Mouse (Mus musculus) embryonic facial prominence, embryonic 15.5 days (tissue): ENCODE data around the gene Rbm43. TPM values are rescaled to one million over a fixed set of nuclear protein-coding genes. Genes with fewer than 3 reads are reported as not detected.

Experiments used
- ATAC-seq: fragments of 200-750 bp; cut with Nextera tagmentation; 2 replicates; pipeline ENCODE4 v1.8.0; 2017; ENCODE audit warnings: low read depth, moderate TSS enrichment; ENCODE audit not compliant: insufficient number of reproducible peaks, low FRiP score, low TSS enrichment
- H3K27ac ChIP-seq: fragments of 300-500 bp; sonication (generic); replicated peaks from 2 replicates; pipeline ENCODE4 v1.5.1; 2015; ENCODE audit warnings: mild to moderate bottlenecking, inconsistent platforms
- H3K27me3 ChIP-seq: fragments of 300-500 bp; sonication (generic); 2 replicates; pipeline ENCODE4 v1.6.1; 2015; ENCODE audit warnings: inconsistent platforms
- H3K36me3 ChIP-seq: fragments of 300-500 bp; sonication (generic); 2 replicates; pipeline ENCODE4 v1.6.1; 2015; ENCODE audit warnings: mild to moderate bottlenecking, inconsistent platforms
- H3K4me1 ChIP-seq: fragments of 300-500 bp; sonication (generic); 2 replicates; pipeline ENCODE4 v1.6.1; 2015; ENCODE audit warnings: inconsistent platforms
- H3K4me2 ChIP-seq: fragments of 300-500 bp; sonication (generic); replicated peaks from 2 replicates; pipeline ENCODE4 v1.6.1; 2015; ENCODE audit warnings: mild to moderate bottlenecking, inconsistent platforms
- H3K4me3 ChIP-seq: fragments of 300-500 bp; sonication (generic); replicated peaks from 2 replicates; pipeline ENCODE4 v1.5.1; 2015; ENCODE audit warnings: mild to moderate bottlenecking, inconsistent platforms
- H3K9ac ChIP-seq: fragments of 300-500 bp; sonication (generic); 2 replicates; pipeline ENCODE4 v1.6.1; 2015; ENCODE audit warnings: inconsistent platforms
- H3K9me3 ChIP-seq: fragments of 300-500 bp; sonication (generic); replicated peaks from 2 replicates; pipeline ENCODE4 v1.6.1; 2016; ENCODE audit warnings: inconsistent platforms
- WGBS: fragments of 180-500 bp; shearing (Covaris S2); methylation state at CpG from one replicate; pipeline ENCODE4 v1.1.7; 2015; 5-methylcytosine and 5-hydroxymethylcytosine counted together
- polyA plus RNA-seq: library from polyadenylated mRNA; unstranded; fragments of >200 nt; fragmentation: Nextera tagmentation; extraction: Ambion mirVana; gene quantifications from 2 replicates; pipeline ENCODE4 v1.2.1, GENCODE M21; 2015

Gene Rbm43
- polyA plus RNA-seq = 14.7 and 17.0 TPM in 2 replicates

DNA sequence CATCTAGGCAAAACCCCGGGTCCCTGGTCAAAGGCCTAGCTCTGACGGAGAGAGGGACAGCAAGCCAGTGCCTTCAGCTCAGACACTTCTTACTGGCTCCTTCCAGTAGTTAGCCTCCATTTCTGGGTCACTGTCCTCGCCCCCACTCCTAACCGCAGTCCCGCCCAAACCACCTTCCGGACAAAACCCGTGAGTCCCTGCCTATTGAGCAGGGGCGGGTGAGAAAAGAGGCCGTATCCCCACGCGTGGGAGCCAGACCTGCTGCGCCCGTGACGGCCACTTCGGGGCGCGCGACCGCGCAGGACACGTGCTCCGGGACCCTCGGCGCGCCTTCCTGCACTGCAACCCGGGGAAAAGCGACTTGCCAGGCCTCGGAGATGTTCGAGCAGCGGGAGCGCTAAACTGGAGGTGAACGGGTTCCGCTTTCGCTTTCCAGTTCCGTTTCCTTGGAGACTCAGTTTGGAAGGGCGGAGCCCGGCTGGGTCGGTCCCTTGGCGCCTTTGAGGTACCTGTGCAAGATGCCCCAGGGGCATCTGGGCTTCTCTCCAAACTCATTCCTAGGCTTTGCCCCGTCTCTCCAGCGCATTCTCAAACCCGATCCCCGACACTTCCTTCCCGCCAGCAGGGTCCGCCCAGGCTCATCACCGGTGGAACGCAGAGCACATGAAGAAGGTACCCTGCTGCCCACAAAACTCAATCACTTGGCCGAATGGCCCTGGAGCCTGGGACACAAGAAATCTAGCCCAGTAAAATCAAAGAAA is at the start of gene Rbm43:
Rbm43 (minus strand) TSS at position 590 of the 761 bp plus-strand sequence.
- Histone ChIP-seq H3K27ac (peak within 1 kb of the TSS; percentile 63), H3K9me3 (no peaks in the 10 kb centered on the region), H3K4me3 (peak within 1 kb of the TSS; percentile 62), H3K9ac (peak within 1 kb of the TSS; percentile 47), H3K4me1 (peaks cover 10% of the 10 kb centered on the region), H3K4me2 (peak within 1 kb of the TSS; percentile 77), H3K27me3 (no peaks in the 10 kb centered on the region), H3K36me3 (0 out of 2 replicates have a peak, but pooled peaks cover 5% of the 10 kb centered on the region)
- WGBS = under 1% methylated on average over 48 of the region's 48 CpGs
- ATAC-seq = peak; percentile 72

DNA sequence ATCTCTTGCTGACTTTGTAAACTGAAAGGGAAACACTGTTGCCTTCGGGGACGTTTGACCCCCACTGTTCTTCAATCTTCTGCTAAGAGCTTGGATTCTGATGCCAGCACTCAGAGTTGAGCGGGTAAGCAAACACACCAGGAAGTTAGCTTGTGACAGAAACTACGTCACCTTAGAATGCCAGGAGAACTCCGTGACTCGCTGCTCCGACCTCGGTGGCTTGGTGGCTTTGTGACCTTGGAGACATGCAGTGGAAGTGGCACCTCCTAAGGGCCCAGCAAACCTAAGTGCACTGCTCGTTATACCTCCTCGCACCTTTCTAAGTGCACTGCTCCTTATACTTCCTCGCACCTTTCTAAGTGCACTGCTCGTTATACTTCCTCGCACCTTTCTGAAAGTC is 47.3 kb upstream of the Rbm43 start:
- Histone ChIP-seq H3K4me2 (no peak overlapping the region), H3K27me3 (no peaks in the 10 kb centered on the region), H3K4me1 (peaks cover 4% of the 10 kb centered on the region), H3K9ac (no peak overlapping the region), H3K4me3 (no peak overlapping the region), H3K36me3 (no peaks in the 10 kb centered on the region), H3K27ac (no peak overlapping the region), H3K9me3 (0 out of 2 replicates have a peak, but pooled peaks cover 4% of the 10 kb centered on the region)
- WGBS = 61% methylated on average over 13 of the region's 13 CpGs
- no peak for ATAC-seq

DNA sequence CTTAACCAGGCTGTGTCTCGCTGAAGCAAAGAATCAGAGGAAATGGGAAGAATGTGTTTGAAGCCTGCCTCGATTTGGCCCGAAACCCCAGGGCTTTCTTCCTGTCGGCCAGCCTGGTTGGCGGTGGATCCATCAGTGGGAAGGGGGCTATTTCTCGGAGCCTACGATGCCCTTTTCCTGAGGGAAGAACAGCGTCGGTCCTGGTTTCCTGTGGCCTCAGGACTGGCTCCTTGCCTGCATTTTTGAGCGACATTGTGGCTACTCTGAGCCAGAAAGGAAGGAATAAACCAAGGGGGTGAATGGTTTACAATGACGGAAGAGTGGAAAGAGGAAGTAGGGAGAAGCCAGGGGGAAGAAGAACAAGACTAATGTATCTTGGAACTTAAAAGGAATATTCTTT is 46.7 kb upstream of the Rbm43 start:
- Histone ChIP-seq H3K4me3 (peak overlapping the region; percentile 12; the same call in 1 of the 2 replicates), H3K27ac (peak overlapping the region; percentile 18), H3K27me3 (no peaks in the 10 kb centered on the region), H3K4me2 (peak overlapping the region; percentile 39), H3K4me1 (peaks cover 4% of the 10 kb centered on the region), H3K36me3 (no peaks in the 10 kb centered on the region), H3K9me3 (0 out of 2 replicates have a peak, but pooled peaks cover 4% of the 10 kb centered on the region), H3K9ac (0 out of 2 replicates have a peak overlapping the region, but pooled peaks have one; percentile 9)
- WGBS = 32% methylated on average over 11 of the region's 11 CpGs
- peak; percentile 34; the same call in 1 of the 2 replicates for ATAC-seq

DNA sequence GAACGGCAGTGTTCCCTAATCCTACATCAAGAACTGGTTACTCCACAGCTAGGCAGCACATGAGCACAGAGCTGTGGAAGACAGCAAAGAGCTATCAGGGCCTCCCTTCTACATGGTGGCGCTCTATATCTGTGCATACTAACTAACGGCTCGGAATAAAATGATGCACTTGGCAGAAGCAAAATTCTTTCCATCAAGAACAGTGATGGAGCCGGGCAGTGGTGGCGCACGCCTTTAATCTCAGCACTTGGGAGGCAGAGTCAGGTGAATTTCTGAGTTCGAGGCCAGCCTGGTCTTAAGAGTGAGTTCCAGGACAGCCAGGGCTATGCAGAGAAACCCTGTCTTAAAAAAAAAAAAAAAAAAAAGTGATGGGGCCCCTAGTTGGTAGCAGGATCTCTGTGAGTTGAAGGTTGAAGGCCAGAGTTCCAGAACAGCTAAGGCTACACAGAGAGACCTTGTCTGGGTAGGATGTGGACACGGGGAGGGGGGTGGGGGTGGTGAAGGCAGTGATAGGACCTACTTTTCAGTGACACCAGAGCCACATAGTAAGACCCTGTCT is 38.5 kb upstream of the Rbm43 start, which contains the start of gene Nmi:
Nmi (minus strand) TSS at position 85 of the 559 bp plus-strand sequence.
- peak within 1 kb of the TSS; percentile 90 for H3K27ac ChIP-seq
- peak within 1 kb of the TSS; percentile 63 for H3K9ac ChIP-seq
- peaks cover 5% of the 10 kb centered on the region; the same call in 1 of the 2 replicates for H3K4me1 ChIP-seq
- H3K27me3 ChIP-seq = no peaks in the 10 kb centered on the region
- peak within 1 kb of the TSS; percentile 70 for H3K4me3 ChIP-seq
- no peaks in the 10 kb centered on the region for H3K36me3 ChIP-seq
- H3K4me2 ChIP-seq = peak within 1 kb of the TSS; percentile 66
- H3K9me3 ChIP-seq = no peaks in the 10 kb centered on the region
- ATAC-seq = no peak
- WGBS = 57% methylated on average over 9 of the region's 9 CpGs

DNA sequence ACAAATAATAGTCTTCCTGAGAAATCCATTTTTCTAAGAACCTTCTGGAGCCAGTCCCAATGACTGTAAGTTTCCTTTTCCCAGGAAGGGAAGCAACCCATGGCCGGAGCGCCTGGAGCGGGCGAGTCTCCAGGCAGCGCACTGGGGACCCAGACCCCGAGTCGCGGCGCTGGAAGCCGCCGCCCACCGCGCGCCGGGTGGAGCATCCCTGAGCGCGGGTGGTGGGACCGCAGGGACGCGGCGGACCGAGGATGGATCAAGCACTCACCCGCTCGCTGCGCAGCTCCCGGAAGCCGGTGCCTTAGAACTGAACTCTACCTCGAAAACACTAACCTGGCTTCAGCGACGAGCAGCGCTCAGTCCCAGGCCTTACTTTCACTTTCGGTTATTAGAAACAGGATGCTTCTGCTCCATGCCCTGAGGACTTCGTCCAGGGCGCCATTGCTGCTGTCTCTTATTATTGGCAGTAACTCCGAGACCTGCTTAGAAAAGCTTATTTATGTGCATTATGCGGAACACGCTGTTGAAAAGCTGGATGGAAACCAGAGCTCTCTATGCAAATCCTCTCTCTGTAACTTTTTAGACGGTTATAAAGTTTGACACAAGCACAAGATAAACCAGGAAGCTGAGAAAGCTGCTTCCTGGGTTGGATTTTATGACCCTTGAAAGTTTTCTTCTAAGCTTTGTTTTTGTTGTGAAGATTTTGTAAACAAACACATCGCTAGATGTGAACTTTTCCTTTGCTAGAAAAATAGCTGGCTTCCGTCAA is 37.9 kb upstream of the Rbm43 start:
- Histone ChIP-seq H3K27me3 (no peaks in the 10 kb centered on the region), H3K4me1 (peaks cover 5% of the 10 kb centered on the region; the same call in 1 of the 2 replicates), H3K4me2 (peak overlapping the region; percentile 66), H3K4me3 (peak overlapping the region; percentile 70), H3K9me3 (no peaks in the 10 kb centered on the region), H3K36me3 (no peaks in the 10 kb centered on the region), H3K9ac (peak overlapping the region; percentile 63), H3K27ac (peak overlapping the region; percentile 90)
- ATAC-seq = peak; percentile 78
- 1% methylated on average over 40 of the region's 40 CpGs for WGBS

DNA sequence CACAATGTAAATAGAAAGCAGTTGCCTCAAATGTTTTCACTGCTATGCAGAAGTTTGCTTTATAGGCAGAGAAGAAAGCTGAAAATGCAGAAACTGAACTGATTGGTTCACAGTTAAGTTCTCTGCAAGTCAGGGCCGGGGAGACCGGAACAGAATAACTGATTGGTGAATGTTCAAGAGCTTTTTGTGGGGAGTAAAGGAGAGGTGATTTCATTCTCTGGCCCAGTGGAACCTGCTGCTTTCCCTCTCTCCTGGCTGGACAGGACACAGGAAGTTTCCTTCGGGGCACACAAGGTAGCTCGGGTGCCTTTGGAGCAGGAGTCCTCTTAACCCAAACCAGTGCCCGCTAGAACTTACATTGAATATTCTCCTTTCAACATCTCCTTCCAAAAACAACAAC is 37.2 kb upstream of the Rbm43 start:
- H3K27ac ChIP-seq = peak overlapping the region; percentile 90
- peaks cover 5% of the 10 kb centered on the region; the same call in 1 of the 2 replicates for H3K4me1 ChIP-seq
- no peak for ATAC-seq
- H3K4me3 ChIP-seq = peak overlapping the region; percentile 70
- H3K4me2 ChIP-seq = peak overlapping the region; percentile 66
- no peaks in the 10 kb centered on the region for H3K27me3 ChIP-seq
- no peaks in the 10 kb centered on the region for H3K9me3 ChIP-seq
- H3K36me3 ChIP-seq = no peaks in the 10 kb centered on the region
- H3K9ac ChIP-seq = no peak overlapping the region
- WGBS = 36% methylated on average over 5 of the region's 5 CpGs

DNA sequence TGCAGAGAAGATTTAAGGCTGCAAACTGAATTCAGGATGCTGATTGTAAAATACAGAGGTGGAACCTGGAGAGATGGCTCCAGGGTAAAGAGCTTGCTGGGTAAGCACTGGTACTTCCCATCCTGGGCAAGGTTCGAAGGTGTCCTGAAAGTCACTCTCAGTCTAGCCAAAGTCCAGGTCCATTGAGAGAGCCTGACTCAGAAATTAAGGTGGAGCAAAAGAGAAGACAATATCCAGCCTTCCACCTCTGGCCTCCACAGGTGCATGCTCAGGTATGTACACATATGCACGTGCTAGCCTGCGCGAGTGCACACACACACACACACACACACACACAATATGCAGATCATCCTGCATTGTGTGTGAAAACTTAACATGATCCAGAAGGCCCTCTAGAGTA is 35.9 kb upstream of the Rbm43 start:
- no peaks in the 10 kb centered on the region for H3K9me3 ChIP-seq
- H3K27ac ChIP-seq = no peak overlapping the region
- H3K36me3 ChIP-seq = no peaks in the 10 kb centered on the region
- H3K27me3 ChIP-seq = no peaks in the 10 kb centered on the region
- ATAC-seq = no peak
- H3K9ac ChIP-seq = no peak overlapping the region
- no peak overlapping the region for H3K4me3 ChIP-seq
- no peak overlapping the region for H3K4me2 ChIP-seq
- 97% methylated on average over 4 of the region's 4 CpGs for WGBS
- H3K4me1 ChIP-seq = peaks cover 5% of the 10 kb centered on the region; the same call in 1 of the 2 replicates

DNA sequence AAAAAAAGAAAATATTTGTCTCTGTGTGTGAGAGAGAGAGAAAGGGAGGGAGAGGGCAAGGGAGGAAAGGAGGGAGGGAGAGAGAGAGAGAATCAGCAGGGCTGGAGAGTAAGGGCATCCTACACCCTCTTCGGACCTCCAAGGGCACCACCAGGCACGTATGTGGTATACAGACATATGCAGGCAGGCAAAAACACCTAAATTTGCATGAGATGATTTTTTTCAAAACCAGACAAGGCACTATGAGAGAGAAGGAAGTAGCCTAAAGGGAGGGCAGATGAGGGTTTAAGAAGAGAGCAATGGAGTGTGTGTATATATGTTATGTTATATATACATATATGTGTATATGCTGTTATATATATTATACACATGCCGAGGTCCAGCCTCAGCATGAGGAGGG is 32.3 kb upstream of the Rbm43 start:
- H3K27me3 ChIP-seq = no peaks in the 10 kb centered on the region
- H3K4me2 ChIP-seq = no peak overlapping the region
- H3K9ac ChIP-seq = no peak overlapping the region
- H3K9me3 ChIP-seq = no peaks in the 10 kb centered on the region
- H3K36me3 ChIP-seq = no peaks in the 10 kb centered on the region
- 73% methylated on average over 3 of the region's 3 CpGs for WGBS
- H3K27ac ChIP-seq = no peak overlapping the region
- H3K4me1 ChIP-seq = peaks cover 4% of the 10 kb centered on the region; the same call in 1 of the 2 replicates
- ATAC-seq = no peak
- no peak overlapping the region for H3K4me3 ChIP-seq

DNA sequence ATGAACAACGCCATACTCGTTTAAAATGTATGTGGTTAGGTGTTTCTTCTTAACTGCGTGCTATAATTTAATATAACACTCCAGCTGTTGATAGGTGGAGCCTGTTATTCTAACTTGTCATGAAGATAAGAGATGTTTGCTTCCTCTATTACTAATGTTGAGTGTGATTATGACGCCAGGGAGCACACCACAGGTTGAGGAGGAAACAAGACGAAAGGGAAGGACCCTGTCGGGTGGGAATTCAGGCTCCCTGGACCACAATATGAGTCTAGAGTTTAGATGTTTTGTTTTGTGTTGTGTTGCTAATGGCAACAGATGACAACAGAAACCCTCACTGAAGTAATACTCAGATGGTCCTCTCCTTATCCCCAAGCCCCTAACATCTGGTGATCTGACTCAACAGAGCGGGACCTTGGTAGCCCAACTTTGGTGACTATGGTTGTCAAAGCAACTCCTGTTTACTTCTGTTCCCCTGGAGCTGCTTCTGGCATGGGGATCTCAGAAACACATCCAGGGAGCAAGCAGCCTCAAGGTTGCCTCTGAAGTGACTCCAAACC is 18.8 kb upstream of the Rbm43 start:
- Histone ChIP-seq H3K36me3 (no peaks in the 10 kb centered on the region), H3K9ac (no peak overlapping the region), H3K4me2 (no peak overlapping the region), H3K4me3 (no peak overlapping the region), H3K27me3 (no peaks in the 10 kb centered on the region), H3K9me3 (no peaks in the 10 kb centered on the region), H3K27ac (no peak overlapping the region), H3K4me1 (no peaks in the 10 kb centered on the region)
- WGBS = 82% methylated on average over 7 of the region's 7 CpGs
- no peak for ATAC-seq

DNA sequence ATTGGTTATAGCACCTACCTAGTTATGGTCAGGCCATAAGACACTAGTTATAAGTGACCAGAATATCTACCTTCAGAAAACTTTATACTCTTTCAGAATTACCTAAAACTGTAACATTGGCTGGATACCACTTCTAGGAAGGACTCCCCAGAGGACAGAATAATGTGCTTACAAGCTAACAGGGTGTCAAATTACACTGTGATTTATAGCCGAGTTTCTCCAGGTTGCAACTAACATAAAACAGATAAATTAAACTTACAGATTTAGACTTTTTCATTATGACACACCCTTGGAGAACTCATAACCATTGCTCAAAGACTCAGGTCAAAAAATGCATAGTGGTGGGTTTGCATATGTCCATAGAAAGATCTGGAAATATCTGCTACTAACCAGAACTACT is 15.9 kb upstream of the Rbm43 start:
- Histone ChIP-seq H3K36me3 (no peaks in the 10 kb centered on the region), H3K9ac (no peak overlapping the region), H3K27me3 (no peaks in the 10 kb centered on the region), H3K4me3 (no peak overlapping the region), H3K27ac (no peak overlapping the region), H3K4me2 (no peak overlapping the region), H3K9me3 (no peaks in the 10 kb centered on the region), H3K4me1 (no peaks in the 10 kb centered on the region)
- no peak for ATAC-seq
- 5% methylated on average over 1 of the region's 1 CpGs for WGBS
